Mouse (Mus musculus): ENCODE results near the gene Arhgef3.
A peak's percentile ranks its signal among the peaks of the same experiment; 100 is the strongest.

The Arhgef3 gene

GRCm38 (mm10) chr14:27391776-27392308 lies 277.1 kb downstream of the Arhgef3 start:
- DNase-seq: peak; percentile 61

- DNase-seq: peak; percentile 79
Measured at GRCm38 (mm10) chr14:27392660-27393059, 278.0 kb downstream of the Arhgef3 start.

DNA sequence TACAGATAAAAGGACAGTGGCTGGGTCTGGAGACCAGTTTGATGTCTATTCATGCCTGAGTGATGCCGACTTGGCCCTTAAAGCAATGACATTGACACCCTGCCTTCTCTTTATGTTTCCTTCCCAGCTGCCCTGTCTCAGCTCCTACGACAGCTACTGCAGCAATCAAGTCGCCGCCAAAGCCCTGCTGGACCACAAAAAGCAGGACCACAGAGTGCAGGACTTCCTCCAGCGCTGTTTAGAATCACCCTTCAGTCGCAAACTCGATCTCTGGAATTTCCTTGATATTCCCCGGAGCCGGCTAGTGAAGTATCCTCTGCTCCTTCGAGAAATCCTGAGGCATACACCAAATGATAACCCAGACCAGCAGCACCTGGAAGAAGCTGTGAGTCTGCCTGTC lies 279.1 kb downstream of the Arhgef3 start:
- peak; percentile 87 for DNase-seq

DNA sequence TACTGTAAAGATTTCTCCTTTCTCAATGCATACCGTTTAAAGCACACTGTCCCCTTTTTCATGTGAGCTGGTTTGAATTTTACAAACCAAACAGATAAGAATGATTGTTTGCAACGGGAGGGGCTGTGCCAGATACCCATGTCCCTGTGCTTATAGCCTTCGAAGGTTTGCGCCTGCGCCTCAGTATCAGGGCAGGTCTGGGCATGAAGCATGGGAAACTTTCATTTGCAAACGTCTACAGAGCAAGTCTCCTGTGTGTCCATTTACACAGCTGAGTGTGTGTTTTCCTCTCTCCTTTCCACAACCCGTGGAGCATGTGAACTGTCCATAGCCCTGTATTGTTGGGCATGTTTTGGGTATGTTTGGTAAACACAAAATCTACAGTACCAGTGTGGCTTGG lies 281.7 kb downstream of the Arhgef3 start:
- DNase-seq: no peak

GRCm38 (mm10) chr14:27397526-27397925 lies 282.8 kb downstream of the Arhgef3 start:
- peak; percentile 88 for DNase-seq

DNA sequence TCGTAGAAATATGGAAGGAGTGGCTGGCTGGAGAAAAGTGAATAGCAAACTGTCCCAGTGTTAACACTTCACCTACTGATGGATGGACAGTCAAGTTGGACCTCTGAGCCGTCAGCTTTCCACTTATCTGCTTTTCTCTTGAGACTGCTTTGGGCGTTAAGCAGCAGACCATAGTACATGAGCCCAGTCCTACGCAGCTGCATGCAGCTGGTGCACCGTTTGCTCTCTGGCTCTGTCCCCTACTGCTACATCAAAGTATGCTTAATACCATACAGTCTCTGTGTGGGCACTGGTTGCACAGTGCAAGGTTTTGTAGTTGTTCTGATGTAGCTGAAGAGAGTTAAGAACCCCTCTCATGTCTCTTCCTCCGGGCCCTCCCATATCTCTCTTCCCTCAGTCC lies 285.8 kb downstream of the Arhgef3 start:
- peak; percentile 90 for DNase-seq

DNA sequence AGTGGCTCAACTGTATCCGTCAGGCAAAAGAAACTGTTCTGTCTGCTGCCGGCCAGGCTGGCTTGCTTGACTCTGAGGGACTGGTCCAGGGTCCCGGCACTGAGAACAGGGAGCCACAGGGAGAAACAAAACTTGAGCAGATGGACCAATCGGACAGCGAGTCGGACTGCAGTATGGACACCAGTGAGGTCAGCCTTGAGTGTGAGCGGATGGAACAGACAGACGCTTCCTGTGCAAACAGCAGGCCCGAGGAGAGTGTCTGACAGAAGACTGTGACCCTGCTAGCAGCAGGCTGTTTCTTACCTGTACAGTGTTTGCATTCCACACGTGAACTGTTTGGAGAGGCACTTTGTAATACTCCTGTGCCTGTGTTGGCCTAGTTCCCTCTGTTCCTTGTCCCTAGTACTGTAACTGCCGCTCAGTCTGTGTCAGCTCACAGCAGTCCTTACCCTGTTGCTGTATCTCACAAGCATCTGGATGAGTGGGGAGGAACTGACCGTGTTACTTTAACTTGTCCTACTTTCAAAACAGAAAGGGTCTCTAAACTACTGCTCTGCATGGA lies 287.1 kb downstream of the Arhgef3 start:
- DNase-seq: peak; percentile 89

- peak; percentile 95 for DNase-seq
Measured at GRCm38 (mm10) chr14:27402332-27403250, 287.9 kb downstream of the Arhgef3 start.

DNA sequence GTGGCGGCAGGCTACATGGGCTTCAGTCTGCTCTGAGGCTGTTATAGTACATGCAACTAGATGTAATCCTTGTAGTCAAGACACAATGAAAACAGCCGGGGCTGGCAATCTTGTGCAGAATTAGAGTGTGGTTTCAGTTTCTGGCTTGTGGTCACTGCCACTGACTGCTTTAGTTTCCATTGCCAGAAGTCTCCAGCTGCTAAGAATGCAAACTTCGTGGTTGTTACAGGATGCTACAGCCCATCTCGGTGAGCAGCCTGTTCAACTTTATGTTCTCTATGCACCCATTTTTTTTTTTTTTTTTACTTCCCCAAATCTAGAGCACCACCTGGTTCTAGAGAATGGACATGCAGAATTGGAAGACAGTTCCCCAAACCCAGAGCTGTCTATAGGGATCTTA lies 290.8 kb downstream of the Arhgef3 start:
- peak; percentile 93 for DNase-seq

GRCm38 (mm10) chr14:27405947-27406346 lies 291.2 kb downstream of the Arhgef3 start:
- DNase-seq: peak; percentile 33

- DNase-seq: peak; percentile 94
Measured at GRCm38 (mm10) chr14:27408240-27408639, 293.5 kb downstream of the Arhgef3 start.

DNA sequence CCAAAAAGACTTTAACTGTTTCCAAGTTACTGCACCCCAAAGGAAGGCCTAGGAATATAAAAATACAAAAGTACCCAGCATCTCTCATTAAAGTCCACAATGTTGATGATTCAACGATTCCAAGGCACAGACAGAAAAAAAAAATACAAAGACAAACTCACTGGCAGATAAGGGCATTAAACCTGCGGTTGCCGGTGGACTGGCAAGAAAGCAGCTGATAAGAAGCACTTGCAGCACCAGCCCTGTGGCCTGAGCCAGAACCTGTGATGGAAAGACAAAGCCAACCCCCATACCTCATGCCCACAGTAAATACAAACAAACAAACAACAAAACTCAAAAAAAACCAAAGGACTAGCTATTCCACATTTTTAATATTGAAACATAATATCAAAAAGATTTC lies 295.0 kb downstream of the Arhgef3 start:
- peak; percentile 12 for DNase-seq

DNA sequence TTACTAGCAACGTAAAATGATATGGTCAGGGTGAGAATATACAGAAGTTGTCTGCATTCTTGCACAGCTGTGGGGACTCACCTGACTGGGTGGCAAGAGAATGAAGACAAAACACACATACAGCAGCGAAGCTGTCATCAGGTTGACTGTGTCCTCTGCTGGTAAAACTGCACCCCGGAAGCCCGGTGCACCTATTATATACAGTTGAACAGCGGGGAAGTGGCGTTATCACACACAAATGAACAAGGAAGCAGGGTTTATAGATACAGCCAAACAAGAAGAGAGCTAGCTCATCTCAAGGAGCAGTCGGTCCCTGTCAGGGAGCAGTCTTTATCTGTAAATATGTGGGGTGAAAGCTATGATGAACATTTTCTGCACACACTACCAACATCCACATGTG lies 296.8 kb downstream of the Arhgef3 start:
- peak; percentile 39 for DNase-seq

- peak; percentile 63 for DNase-seq
Measured at GRCm38 (mm10) chr14:27412699-27413098, 298.0 kb downstream of the Arhgef3 start.

GRCm38 (mm10) chr14:27413961-27414360 lies 299.3 kb downstream of the Arhgef3 start:
- DNase-seq: peak; percentile 73

DNA sequence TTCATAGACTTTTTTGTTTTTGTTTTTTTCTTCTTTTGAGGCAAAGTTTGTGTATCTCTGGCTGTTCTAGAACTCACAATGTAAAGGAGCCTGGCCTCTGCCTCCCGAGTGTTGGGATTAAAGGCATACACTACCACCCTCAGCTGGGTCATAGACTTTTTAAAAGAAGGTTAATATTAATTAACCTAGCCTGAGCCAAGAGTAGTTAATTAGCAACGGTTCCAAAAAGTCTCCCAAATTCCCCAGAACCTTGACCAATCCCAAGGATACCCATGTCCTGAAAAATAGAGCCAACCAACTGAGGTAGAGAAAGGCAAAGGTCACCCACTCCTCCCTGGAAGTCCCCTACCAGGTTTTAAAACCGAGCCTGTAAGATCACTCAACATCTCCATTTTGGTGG lies 306.1 kb downstream of the Arhgef3 start:
- peak; percentile 16 for DNase-seq

DNA sequence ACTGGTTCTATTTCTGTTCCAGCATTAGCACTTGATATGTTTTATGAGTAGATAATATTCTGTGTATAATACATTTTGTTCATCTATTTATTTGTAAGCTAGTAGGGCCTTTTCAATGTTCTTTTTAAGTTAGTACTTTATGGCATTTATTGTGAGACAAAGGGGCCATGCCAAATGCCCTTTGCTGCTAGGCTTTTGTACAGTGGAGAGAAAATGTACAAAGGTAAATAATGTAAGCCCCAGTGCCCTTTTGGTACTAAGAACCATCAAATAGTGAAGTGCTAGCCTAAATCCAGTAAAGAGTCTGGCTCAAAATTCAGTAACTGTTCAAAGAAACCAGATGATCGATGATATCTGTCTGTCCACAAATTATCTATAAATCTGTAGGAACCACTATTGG lies 307.6 kb downstream of the Arhgef3 start:
- DNase-seq: peak; percentile 0

GRCm38 (mm10) chr14:27428573-27428972 lies 313.9 kb downstream of the Arhgef3 start, which contains the start of gene Fam208a:
Gene Fam208a (plus strand): TSS chr14:27428834.
- peak; percentile 100 for DNase-seq

GRCm38 (mm10) chr14:27428973-27429711 lies 314.4 kb downstream of the Arhgef3 start:
- peak; percentile 99 for DNase-seq

DNA sequence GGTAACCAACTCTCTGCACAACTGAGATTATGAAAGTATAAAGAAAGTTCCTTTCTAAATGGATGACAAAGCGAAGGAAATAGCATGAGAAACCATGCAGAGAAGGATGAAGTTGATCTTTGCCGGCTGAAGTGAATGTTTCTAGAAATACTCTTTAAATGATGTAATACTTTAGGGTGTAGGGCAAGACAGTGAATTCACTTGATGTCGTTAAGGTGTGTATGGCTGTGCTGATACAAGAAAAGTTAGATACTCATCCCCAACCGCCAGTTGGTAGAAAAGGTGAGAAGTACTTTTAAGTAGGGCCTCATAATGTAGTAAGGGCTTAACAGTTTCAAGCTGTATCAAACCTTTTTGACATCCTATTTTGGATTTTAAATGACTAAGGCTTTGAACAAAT lies 315.6 kb downstream of the Arhgef3 start:
- peak; percentile 73 for DNase-seq

GRCm38 (mm10) chr14:27432064-27432463 lies 317.4 kb downstream of the Arhgef3 start:
- peak; percentile 51 for DNase-seq

DNA sequence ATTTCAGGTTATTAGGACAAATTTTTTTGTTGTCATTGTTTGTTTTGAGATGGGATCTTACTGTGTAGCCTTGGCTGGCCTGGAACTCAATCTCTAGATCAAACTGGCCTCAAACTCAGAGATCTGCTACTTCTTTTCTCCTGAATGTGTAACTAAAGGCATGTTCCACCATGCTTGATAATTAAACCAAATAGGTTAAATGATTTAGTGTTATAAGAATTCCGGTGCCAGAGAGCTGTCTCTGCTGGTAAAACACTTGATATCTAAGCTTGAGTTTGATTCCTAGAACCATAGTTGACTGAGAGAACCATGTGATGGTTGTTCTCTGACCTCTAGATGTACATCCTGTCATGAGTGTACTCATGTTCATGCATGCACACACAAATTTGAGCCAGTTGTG lies 321.4 kb downstream of the Arhgef3 start:
- peak; percentile 37 for DNase-seq

DNA sequence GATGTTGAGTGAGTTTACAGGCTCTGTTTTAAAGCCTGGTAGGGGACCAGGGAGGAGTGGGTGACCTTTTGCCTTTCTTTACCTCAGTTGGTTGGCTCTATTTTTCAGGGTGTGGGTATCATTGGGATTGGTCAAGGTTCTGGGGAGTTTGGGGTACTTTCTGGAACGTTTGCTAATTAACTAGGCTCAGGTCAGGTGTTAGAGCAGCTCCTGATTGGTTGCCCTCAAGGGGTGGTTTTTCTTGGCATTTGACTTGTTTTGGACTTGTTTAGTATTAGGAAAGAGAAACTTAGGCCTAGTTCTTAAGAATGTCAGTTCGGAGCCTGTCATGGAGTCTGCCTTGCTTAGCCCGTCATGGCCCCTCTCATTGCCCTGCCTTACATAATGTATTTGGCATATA lies 322.1 kb downstream of the Arhgef3 start:
- DNase-seq: peak; percentile 60

Measured in heart, adult 11 months (tissue).